Mouse (Mus musculus): ENCODE data around the gene Dok5.

Dok5 gene

DNA sequence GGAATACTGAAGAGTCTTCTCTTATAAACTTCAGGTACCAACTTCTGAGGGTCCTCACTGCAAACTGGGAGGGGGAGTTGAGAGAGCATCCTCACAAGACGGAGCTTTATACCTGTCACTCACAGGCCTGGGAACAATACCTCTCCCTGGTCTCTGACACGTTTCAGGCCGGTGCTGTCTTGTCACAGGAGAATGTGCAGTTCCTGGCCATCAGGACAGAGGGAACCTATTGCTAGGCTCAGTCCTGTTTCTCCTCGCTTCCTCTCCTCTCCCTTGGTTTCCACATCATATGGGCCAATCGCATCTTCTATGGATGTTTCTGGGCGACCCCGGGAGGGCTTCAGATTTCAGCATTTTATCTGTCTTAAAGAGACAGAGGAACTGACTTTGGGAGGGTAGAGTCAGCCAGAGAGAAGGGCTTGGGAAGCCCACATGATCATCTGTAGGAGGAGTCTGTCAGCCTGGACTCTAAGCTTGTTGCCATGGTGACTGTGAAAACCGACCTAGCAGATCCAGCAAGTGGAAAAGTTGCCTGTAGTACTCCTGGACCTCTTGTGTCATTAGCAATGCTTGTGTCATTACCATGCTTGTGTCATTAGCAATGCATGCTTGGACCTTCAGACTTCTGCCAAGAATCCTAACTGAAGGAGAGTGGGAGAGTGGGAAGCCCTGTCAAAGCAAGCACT is 59.9 kb downstream of the Dok5 start:
- DNase-seq (ENCODE audit: extremely low spot score): no peak

DNA sequence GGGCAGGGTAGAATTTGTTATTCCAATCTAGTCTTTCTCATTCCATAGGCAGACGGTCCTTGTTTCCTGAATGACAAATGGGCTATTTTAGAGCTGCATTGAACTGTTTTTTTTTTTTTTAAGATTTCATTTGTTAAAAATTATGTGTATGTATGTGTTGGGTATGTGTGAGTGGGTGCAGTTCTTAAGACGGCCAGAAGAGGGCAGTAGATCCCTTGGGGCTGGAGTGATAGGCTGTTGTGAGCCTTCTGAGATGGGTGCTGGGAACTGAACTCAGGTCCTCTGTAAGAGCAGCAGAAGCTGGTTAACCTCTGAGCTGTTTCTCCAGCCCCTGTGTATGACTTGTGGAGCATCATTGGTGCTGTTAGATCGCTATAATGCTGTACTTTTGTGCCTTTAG is 63.6 kb downstream of the Dok5 start:
- DNase-seq (ENCODE audit: extremely low spot score): no peak

DNA sequence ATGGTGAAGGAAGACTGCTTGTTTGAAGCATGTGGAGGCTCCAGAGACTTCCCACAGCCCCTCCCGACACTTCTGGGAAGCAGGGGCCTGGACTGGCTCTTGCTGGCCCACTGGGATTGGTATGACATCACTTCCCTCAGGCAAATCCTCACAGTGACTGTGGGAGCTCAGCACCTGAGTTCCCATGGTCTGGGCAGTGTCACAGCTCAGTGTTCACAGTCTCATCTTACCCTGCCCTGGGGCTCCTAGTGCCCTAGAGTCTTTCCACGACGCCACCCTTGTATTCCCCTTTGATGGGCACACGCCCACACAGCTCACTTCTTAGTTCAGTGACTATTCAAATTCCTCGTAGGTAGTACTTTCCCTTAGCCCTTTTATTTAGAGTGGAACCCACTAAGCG is 71.4 kb downstream of the Dok5 start:
- DNase-seq (ENCODE audit: extremely low spot score): no peak

DNA sequence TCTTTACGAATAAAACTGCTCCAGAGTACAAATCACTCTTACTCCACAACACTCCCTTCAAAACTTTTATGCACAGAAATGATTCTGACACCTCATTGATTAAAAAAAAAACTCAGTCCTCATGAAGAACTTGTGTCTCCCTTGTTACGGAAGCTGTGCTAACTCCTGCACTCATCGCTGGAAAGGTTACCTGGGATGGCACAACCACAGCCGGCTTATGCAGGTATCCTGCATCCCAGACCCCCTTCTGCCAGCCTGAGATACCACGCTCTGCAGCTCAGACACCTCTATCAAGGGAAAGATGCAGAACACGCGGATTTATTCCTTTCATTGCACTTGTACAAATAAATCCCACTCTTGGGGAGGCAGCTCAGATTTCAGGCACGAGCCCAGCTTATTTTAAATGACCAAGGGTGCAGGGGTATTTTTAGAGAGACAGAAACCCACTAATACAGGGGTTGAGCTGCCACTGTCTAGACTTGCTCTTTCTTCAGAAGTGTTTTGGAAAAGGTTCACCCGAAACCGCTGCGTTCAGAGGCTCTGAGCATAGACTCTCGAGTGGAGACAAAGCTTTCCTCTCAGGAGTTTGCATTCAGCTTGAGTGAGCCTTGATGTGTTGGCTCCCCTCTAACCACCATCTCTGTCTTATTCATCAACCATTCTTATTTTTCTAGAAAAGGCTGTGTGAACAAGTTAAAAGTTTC is 76.1 kb downstream of the Dok5 start:
- DNase-seq (ENCODE audit: extremely low spot score): no peak

DNA sequence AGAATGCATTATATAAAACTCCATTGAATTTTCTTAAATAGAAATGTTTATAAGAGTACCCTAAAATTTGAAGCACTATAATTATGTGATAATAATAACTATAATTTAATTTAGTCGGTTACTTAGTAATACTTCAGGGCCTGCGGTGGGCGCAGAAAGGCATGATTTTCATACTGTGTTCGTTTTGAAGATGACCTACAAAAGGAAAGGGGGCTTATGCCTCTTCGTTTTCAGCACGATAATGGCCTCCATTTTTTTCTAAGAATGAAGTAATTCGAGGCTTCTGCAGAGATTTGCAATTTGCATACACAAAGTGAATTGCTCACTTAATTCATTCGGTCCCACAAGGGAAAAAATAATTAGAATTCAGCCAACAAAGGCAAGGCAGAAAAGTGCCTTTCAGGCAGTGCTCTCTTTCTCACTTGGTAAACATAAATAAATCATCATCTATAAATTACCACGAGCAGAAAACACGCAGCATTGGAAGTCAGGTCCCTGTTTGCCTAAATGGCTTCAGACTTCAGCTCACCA is 76.7 kb downstream of the Dok5 start:
- DNase-seq (ENCODE audit: extremely low spot score): no peak

DNA sequence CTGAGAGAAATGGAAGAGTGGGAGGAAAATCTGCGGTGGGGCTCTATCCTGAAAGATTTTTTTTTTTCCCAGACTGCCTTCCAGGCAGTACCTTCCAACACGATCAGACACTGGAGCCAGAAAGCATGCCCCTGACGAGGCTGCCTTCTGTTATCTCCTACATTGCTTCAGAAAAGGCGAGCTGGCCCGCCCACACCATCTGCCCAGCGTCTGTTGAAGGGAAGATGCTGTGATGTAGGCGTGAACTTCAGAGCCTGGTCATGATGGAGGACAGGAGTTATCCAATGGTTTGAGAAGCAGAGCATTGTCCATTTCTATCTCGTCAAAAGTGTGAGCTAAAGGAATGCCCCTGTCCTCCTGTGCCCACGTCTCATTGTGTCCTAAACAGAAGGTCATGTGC is 79.7 kb downstream of the Dok5 start:
- DNase-seq (ENCODE audit: extremely low spot score): no peak

DNA sequence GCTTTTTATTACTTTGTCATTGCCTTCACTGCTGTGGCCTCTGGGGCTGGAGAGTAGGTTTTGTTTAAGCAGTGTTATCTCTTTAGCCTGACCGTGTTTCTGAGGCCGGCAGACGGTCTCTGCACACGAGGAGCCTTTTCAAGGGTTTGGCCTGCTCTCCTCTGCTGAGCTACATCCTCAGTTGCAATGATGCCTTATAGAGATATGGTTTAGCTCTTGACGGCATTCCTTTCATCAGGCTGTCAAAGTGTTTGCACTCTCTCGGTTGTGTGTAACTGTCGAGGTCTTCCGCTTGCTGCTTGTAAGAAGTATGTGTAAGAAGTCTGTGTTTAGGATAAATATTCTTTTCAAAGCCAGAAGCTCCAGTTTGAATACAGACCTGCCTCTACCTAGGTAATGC is 84.7 kb downstream of the Dok5 start:
- DNase-seq (ENCODE audit: extremely low spot score): no peak

DNA sequence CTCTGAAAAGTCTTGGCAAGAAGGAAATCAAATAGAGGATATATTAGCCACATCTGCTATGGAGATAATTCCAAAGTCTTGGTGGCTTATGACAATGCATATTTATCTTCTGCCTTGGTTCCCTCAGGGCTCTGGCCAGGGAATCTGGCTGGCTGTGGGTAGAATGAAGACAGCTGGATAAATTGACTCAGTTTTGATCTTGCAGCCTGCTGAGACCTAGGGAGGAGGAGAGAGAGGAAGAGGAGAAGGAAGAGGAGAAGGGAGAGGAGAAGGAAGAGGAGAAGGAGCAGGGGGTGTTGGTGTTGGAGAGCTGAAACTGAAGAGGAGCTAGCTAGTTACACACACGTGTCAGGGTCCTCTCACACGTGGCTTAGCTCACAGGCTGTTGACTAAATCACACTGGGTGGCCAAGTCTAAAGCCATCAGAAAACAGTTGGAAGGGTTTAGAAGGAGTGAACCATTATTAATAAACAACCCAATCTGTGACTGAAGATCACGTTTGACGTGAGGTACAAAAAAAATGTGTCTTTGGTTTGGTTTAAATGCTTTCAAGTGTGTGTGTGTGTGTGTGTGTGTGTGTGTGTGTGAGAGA is 85.6 kb downstream of the Dok5 start:
- no peak for DNase-seq (ENCODE audit: extremely low spot score)

DNA sequence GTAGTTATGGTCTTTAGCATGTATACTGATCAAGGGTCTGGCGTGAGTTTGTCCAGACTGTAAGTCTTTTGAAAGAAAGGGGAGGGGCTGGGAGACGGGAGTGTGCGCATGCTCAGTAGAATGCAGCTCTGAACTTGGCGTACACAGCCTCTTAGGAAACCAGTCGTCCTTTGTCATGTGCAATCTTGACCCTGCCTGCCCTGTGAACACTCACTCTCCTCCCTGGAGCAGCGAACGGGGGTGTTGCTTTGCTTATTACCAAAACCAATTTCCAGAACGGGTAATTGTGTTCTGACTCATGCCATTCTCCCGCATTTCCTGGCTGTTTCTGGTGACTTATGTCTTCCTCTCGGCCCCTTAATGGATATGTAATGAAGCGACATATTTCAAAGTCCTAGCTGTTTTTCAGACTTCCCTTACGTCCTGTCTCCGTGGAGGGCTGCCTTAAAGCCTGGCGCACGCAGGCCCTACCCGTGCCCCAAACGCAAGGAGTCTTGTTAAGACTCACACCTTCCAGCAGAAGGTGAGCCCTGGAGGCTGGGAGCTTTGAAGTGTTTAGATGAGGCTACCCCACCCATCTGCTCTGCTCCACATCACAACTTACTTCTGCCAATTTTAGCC is 95.3 kb downstream of the Dok5 start:
- DNase-seq (ENCODE audit: extremely low spot score): no peak

DNA sequence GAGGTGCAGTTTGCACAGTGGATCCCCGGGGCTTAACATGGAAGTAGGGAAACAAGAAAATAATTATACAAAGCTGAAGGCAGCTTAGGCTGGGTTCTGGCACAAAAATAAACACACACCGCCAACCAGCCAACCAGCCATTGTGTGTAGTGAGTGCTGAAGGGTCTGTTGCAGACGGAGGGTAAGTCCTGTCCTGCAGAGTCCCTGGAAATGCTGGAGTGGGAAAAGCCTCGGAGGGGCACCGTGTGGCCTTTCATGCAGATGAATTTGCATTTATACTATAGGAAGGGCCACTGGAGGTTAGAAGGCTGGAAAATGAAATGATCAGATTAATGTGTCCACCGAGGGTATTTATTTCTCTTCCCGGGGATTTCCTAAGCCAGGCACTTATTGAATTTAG is 97.2 kb downstream of the Dok5 start:
- DNase-seq (ENCODE audit: extremely low spot score): no peak

DNA sequence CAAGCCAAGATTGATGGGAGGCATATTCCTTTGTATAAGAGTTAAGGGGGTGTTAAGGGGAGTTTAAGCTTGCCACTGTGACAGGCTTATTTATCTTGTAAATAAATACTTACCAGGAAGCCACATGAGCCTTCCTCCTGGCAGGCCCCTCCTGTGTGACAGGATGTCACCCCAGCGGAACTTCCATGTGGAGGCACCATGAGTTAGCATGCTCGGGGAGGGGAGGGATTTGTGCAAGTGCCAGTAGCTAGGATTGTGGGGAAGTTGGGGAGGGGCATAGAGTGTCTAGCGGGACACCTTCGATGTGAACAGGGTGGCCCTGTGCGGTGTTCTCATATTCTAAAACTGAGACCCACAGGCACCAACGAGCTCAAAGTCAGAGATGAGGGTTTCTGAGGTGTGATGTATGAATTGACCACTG is 97.6 kb downstream of the Dok5 start:
- DNase-seq (ENCODE audit: extremely low spot score): no peak

DNA sequence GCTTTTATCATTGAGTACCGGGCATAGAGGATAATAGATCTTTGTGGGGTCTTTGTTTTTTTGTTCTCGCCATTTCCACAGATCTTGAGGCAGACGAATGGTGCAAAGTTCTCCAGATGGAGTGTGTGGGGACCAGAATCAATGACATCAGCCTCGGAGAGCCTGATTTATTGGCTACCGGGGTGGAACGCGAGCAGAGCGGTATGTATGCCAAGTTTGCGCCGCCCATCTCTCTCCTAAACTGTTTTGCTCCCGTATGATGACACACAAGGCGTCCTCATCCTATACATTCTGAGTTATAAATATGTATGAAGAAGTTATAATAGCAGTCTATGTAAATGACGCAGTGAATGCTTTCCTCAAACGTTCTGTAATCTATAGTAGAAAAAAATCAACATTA is 98.4 kb downstream of the Dok5 start:
- DNase-seq (ENCODE audit: extremely low spot score): no peak

DNA sequence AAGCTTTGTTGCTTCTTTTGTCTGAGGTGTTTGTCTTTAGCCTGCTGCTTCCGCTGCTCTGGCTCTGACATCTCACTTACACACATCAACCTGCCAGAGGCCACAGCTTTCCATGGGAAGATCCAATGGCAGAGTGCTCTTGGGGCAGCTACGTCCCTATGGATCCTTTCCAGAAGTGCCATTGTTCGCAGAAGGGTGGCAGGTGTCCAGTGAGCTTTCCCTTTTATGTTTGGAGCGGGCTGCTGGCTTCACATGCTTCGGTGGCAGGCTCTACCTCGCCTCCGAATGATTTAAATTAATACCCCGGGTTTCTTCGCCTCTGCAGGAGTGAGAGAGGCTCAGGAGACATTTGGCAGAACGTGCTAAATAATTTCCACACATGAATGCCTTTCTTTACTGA is 105.3 kb downstream of the Dok5 start:
- no peak for DNase-seq (ENCODE audit: extremely low spot score)

DNA sequence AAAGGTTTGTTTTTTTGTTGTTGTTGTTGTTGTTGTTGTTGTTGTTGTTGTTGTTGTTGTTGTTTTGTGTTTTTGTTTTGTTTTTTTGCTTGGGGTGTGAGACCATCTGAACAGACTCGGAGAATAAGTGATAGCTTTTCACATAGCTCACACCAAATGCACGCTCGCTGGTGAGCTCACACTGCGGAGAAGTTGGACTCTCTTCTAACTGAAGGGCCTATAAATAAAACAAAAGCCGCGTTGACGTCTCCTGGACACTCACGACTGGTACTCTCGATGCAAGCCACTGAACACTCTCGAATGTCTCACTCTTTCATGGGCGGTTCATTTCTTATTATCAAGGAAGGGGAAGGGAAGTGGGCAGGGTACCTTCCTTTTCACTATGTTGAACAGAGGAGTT is 105.8 kb downstream of the Dok5 start:
- DNase-seq (ENCODE audit: extremely low spot score): no peak

DNA sequence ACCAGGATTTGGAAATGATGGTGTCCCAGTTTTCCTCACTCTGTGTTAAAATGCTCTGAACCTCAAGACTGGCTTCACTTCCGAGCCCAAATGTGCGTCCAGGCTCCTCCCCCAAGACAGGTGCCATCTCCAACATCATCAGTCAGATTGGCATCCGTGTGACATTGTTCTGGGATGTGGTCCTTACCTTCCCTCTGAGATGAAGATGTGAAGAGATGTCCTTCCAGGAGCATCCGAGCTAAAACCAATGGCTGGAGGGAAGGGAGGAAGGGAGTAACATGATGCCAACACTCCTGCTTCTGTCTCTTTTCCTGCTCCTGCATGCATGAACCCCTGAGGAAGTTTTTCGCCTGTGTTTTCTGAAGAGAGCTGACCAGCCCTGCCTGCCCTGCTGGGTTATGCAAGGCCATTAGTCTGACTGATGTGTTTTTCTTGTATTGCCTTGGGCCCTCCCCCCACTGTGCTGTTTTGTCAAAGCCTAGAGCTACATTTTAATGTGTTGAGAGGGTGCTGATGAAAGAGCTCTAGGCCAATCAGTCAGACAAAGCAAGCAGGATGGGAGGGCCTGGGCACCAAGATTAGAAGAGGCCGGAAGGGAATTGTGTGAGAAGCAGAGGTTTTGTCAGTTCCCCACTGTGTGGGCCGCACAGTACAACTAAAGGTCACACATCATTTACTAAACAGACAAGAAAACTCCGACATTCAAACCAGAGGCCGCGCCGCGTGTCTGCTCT is 106.4 kb downstream of the Dok5 start:
- peak; percentile 80 for DNase-seq (ENCODE audit: extremely low spot score)

DNA sequence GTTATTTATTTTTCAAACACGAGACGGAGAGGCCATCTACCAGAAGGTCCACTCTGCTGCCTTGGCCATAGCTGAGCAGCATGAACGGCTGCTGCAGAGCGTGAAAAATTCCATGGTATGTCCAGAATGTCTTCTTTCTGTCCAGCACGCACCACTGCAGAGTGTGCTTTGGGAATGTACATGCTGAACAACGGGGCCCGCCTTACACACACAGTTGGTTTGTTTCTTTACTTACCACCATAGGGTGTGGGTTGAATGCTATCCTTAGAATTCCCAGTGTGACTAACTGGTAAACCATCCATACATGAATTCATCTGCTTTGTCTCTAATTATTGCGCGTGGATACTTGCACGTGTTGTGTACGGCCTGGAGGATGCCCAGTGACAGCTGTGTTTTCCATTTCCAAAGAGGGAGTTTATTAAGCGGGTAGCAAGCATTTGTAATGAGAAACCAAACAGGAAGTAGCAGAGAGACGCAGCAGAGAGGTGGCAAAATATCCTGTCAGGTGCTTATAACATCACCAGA is 109.9 kb downstream of the Dok5 start:
- DNase-seq (ENCODE audit: extremely low spot score): no peak

DNA sequence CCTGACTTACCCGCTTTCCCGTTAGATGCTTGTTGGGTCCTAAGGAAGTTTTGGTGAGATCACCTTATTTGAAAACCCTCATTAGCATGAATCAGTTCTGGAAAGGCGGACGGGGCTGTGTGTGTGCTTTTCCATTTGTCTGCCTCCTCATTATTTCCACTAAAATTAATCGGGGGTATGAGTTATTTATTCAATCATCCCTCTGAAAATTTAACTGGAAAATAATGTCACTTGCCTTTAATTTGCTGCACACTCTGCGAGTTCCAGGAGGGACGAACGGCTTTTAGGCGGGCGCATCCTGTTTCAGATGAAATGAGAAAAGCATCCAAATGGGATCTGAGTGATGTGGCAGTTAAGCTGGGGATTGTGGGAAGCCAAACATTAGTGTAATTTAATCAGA is 113.9 kb downstream of the Dok5 start:
- no peak for DNase-seq (ENCODE audit: extremely low spot score)

DNA sequence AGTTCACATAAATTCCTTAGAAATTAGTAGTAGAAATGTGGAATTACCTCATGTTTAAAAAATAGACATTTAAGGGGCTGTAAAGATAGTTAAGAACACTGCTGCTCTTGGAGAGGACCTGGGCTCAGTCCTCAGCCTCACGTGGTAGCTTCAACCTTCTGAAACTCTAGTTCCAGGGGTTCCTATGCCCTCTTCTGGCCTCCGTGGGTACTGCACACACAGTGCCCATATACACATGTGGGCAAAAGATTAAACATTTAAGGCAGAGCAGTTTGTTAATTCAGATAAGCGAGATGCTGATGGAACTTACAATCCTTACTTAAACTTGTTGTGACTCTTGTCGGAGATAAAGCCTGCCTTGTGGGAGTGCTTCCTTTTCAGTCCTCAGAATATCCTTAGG is 118.5 kb downstream of the Dok5 start:
- no peak for DNase-seq (ENCODE audit: extremely low spot score)

DNA sequence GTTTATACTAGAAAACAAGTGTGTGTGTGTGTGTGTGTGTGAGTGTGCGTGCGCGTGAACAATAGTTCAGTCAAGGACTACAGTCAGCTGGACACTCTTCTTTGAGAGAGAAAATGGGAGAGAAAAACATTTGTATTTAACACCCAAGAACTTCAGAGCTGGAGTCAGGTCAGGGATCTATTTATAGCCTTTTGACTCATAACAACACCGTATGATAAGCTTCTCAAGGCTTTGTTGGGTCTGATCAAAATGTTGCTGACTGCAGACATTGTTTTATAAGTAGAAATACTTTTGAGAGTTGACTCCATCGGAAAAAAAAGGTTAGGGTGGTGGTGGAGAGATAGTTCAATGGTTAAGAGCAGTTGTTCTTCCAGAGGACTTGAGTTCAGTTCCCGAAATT is 120.7 kb downstream of the Dok5 start:
- no peak for DNase-seq (ENCODE audit: extremely low spot score)

DNA sequence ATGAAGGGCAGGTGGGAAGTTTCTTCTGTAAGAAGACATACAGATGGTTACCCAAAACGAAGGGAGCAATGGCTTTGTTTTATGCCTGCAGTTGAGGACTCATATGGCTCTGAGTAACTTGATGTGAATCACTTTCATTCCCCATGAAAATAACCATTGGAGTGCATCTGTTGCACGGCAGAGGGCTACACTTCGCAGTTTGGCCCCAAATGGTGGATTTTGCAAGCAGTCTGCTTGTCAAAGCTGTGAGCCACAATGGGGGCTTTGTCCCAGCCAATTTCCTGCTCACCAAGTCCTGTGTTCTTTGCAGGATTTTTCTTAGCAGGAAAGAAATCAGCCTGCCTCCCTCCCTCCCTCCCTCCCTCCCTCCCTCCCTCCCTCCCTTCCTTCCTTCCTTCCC is 123.6 kb downstream of the Dok5 start:
- DNase-seq (ENCODE audit: extremely low spot score): no peak

DNA sequence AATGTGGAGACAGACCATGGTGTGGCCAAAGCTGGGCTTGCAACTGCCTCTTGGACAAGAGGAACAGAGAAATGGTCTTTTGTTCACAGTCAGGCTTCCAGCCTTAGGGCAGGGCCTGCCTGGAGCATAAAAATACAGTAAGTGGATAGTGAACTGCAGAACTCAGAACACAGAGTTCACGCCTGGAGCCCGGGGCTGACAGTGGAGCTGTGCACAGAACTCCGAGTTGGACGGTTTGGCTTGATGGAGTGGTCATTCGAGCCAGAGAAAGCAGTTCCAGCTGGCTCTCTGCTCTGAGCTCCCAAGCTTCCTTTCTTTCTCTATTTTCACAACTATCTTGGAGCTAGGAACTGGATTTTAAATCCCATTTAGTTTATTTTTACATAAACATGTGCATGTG is 124.5 kb downstream of the Dok5 start:
- DNase-seq (ENCODE audit: extremely low spot score): no peak

DNA sequence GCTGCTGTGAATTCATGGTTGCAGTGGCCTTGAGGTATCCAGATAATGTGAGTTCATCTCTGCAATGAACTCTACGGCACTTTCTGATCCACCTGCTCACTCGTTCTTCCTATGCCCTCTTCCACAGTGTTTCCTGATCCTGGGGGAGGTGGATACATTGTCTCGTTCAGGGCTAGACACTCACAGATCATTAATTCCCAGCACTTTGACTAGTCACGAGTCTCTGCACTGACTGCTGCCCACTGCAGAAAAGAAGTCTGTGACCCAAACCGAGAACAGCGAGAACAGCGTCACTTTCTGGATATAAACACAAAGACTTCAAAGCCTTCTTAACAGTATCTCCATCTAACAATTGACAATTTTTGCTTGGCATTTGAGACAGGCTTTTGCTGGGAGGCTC is 125.9 kb downstream of the Dok5 start:
- no peak for DNase-seq (ENCODE audit: extremely low spot score)

Data from embryo, embryonic 9.5 days (tissue).